Mouse (Mus musculus) heart, postnatal 25 days (tissue): ENCODE measurements around the gene 1700024P04Rik. TPM values are rescaled to one million over a fixed set of nuclear protein-coding genes. Genes with fewer than 3 reads are reported as not detected.
A peak's percentile ranks its signal among the peaks of the same experiment; 100 is the strongest.
"Not testable (repeated sequence)": the region's sequence is repeated elsewhere in the genome, so short reads cannot be mapped to it uniquely, and the experiment has no call there.

ENCODE experiments used
- DNase-seq: peaks from one replicate; pipeline ENCODE4 v3.0.0; 2022; ENCODE audit warnings: low spot score
- intact Hi-C: fragments of 180-260 bp; cut with DNase I; formaldehyde crosslinking; loops from one replicate; pipeline ENCODE4 v1.15.1; 2025
- total RNA-seq, 2 experiments: library from RNA; stranded (reverse); gene quantifications; 2 replicates each; pipeline ENCODE4 v1.2.3; 2021

1700024P04Rik gene
- not detected for total RNA-seq

DNA sequence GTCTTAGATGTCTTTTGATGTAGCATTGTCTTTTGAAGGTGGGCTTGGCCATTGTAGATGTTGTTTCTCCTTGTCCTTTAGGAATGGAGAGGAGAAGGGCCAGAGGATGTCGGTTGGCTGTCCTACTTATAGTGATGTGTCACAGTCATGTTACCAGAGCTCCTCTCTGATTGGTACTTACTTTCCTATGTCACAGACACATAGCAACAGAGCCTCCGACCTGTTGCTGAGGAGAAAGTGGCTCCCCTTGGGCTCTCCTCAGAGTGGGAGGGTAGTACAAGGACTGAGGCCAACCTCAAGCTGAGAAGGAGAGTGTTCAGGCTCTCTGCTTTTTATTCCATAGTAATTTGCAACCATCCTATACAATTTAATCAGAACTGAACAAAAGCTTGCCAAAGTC is at the start of gene 1700024P04Rik:
1700024P04Rik (minus strand) TSS at position 101 of the 400 bp plus-strand sequence.
- intact Hi-C loops = no loop called here
- DNase-seq = no peak

DNA sequence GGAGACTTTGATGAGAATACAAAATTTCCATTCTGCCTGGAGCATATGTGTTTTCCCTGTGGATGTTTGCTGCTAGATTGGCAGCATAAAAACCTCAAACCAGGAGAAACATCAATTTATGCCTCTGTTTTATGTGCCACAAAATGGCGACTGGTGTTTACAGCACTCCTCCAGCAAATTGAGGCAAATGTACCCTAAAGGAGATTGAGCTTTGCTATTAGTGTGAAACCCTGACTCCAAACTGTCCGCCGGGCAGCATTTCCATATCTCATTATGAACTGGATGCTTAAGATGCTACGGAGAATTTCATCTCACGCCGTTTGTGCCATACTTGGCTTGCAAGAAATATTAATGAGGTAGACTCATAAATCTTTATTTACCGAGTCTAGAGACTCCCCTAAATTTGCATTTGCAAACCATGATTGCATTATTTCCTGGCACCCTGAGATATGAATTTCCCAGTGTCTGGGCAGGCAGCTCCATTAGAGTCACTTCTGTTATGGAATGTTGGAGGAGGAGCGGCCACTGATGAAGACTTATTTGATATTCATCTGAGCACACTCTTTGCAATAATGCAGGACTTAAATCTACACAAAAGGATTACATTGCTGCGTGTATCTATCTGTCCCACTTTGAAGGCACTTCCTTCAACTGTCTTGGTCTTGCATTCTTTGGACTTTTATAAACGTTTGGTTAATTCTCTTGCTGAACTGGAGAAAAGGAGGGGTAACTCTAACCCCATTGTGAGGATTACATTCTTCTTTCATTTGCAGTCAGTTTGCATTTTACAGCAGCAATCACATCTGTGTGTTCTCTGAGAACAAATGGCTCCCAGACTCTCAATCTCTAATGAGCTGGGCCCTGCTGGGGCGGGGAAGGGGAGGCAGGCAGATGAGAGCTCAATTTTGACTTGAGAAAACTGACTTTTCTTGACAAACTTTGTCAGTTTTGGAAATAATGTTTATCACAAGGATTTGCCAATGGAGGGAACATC is 47.2 kb upstream of the 1700024P04Rik start:
- intact Hi-C loops = no loop called here
- DNase-seq = no peak

DNA sequence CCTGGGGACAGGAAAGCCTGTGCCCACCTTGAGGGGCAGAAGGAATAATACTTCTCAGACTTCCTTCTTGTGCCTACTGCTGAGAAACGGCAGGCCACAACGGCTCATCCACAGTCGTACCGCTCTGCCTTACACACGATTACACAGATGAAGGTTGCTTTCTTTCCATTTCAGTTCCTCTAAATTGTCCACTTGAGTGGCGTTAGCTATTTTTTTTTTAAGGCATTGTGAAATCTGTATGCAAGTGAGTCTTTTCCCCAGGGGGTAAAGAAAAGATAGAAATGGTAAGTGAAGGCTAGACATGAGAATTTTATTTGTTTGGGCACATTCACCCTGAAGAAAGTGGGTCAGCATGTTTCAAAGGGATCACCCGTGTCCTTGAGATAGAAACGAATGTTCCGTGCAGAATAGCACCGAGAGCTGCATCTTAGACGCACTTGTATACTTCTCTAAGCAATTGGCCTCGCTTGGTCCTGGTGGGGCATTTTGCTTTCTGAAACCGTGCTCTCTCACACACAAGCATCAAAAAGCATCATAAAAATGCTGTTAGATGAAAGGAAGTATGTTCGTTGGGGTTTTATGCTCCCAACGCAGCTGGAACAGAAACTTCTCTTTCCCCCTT is 46.3 kb upstream of the 1700024P04Rik start:
- intact Hi-C loops = no loop called here
- DNase-seq = no peak

DNA sequence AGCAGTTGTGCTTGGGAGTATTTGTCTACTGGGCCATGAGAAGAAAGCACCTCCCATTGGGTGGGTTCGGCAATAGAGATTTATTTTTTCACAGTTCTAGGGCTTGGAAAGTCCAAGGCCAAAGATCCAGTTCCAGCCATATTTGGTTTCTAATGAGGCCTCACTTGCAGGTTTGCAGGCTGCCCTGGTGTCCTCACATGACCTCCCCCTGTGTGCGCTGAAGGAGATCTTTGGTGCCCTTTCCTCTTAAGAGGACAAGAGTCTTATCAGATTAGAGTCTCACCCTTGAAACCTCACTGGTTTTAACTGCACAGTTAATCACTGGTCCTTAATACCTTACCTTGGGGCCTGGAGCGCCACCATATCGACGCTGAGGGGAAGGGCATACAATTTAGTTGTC is 40.9 kb upstream of the 1700024P04Rik start:
- DNase-seq = no peak
- intact Hi-C loops = no loop called here

DNA sequence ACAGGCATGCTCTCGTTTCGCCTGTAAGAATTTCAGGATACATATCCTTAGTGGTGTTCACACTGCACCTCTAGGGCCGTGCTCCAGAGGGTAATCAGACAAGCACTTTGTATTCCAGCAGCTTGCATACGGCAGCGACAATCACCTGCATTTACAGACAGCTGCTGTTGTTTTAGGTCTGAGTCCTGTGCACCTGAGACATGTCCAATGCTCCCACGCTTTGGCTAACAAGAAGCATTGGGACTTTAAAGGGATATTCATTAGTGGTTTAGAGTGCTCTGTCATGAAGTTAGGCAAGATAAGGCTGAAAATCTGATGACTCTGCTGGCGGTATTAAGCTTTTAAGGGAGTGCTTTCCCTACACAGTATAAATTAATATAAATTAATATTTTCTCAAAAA is 37.7 kb upstream of the 1700024P04Rik start:
- DNase-seq = no peak
- intact Hi-C loops = no loop called here

DNA sequence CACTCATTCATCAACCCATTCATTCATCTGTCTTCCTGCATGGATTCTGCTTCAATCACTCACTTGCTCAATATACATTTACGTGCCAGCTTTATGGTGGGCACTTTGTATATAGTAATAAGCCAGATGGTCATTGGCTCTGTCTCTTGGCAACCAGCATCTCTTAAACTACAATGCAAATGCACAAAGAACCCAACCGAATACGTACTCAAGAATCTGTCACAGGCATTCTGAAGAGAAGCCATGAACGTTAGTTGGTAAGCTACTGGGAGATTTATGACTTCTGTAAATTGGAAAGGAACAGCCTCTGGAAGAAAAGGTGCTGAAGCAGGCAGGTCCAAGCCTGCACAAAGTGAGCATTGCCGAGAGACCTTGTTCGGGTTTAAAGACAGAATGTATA is 36.8 kb upstream of the 1700024P04Rik start:
- no peak for DNase-seq
- intact Hi-C loops = no loop called here

DNA sequence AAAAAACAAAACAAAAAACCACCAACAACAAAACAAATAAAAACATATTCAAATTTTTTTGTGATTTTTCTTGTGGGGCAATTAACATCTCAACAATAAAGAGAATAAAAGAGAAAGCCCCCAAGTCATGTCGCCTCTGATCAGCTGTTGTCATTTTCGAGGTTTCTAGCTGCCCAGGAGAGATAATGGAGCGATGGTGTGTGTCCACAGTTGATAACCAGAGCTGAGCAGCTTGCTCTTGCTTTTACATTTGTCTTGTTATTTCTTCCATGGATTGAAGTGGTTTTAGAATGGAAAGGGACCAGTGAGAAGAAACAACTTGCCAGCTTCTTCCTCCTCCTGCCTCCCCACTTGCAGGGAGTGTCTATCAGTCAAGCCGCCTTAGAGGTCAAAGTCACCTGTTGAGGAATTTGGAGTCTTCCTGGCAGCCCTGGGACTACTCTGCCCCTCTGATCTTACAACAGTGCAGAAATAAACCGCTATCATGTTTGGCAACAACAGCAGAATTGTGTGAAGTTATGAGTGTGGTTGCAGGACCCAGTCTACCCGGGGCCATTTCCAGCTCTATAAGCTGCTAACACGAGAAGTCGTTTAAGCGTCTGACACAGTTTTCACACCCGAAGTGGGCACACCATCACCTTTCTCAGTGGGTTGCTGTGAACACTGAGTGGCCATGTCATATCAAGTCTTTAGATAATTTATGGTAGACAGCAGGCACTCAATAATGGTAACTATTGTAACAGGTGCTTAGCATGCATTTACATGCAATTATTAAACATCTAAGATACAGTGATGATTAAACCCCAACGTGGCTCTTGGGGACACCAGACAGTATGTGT is 35.7 kb upstream of the 1700024P04Rik start:
- no peak for DNase-seq
- intact Hi-C loops = loop anchor here (5.0 kb wide), 1 partner anchor 72 kb away; no protein-coding TSS in a partner anchor

DNA sequence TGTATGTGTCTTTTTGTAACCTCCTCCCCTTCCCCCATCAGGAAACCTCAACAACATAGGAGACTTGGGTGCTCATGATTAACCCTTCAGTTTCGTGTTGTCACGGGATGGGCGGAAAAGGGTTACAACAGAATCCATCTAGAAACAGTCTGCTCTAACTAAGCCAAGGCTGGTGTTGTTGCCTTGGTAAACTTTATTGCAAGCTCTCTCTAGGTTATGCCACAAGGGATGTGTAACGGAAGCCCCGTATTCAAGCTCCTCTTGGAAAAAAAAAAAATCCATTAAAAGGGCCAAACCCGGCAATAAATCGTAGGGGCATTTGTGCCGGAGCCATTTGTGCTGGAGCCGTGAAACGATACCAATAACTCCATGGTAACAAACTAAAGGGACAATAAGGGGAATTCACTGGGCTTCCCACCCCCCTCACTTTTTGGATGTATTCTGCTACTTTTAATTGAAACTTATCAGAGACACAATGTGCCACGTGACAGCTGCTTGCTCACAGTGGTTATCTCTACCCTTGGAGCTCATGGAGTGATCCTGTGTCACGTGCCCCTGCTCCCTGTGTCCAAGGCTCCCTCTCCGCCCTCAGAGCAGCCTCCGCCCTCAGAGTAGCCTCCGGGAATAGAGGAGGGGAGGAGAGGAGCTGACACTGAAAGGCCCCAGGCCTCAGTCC is 34.3 kb upstream of the 1700024P04Rik start:
- peak; percentile 29 for DNase-seq
- intact Hi-C loops = loop anchor here (5.0 kb wide), 1 partner anchor 74 kb away; no protein-coding TSS in a partner anchor

DNA sequence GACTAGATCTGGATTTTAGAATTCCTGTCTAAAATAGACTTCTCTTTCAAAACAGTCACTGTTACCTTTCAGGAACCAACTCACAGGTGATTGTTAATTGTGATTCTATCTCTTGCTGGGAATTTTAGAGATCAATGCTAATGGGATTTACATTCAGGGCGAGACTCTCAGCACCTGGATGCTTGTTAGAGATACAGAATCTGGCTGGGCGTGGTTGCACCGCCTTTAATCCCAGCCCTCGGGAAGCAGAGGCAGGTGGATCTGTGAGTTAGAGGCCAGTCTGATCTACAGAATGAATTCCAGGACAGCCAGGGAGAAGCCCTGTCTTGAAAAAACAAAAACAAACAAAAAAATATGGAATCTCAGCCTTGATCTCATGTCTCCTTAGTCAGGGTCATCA is 32.3 kb upstream of the 1700024P04Rik start:
- no peak for DNase-seq
- intact Hi-C loops = loop anchor here (5.0 kb wide), 1 partner anchor 76 kb away; no protein-coding TSS in a partner anchor

DNA sequence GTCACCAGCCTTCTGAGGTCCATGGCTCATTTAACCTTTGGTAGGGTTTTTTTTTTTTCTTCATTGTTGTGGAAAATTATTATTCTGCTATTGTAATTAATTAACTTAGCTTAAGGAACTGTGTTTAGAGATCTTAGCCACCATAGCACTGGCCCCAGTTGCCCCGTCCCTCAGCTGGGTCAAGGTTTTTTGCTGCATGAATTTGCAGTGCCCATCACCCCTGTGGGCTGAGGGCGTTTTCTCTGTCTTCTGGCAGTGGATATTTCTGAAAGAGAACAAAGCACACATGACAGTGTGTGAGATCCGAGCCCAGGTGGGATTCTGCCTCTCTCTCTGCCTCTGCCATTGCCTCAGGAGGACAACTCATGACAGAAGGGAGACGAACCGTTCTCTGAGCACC is 28.5 kb upstream of the 1700024P04Rik start:
- intact Hi-C loops = no loop called here

DNA sequence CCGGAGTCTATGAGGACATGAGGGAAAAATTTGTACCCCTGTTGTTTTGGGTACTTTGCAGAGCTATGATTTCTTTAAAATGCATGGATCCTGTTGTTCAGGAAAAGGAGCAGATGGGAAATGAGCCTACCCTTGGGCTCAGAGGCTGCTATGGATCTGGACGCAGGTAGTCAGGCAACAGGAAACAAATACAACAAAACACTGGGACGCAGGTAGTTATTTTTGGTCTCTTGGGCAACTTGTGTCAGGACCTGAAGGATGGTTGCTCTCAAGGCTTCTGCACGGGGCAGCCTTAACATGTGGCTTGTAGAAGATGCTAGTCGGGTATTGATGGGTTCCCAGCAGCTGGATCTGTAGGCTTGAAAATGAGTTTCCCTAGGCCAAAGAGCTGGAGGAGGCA is 23.6 kb upstream of the 1700024P04Rik start:
- intact Hi-C loops = no loop called here
- DNase-seq = no peak

More for the DNA sequence above, 28.5 kb upstream of the 1700024P04Rik start:
- no peak for DNase-seq

DNA sequence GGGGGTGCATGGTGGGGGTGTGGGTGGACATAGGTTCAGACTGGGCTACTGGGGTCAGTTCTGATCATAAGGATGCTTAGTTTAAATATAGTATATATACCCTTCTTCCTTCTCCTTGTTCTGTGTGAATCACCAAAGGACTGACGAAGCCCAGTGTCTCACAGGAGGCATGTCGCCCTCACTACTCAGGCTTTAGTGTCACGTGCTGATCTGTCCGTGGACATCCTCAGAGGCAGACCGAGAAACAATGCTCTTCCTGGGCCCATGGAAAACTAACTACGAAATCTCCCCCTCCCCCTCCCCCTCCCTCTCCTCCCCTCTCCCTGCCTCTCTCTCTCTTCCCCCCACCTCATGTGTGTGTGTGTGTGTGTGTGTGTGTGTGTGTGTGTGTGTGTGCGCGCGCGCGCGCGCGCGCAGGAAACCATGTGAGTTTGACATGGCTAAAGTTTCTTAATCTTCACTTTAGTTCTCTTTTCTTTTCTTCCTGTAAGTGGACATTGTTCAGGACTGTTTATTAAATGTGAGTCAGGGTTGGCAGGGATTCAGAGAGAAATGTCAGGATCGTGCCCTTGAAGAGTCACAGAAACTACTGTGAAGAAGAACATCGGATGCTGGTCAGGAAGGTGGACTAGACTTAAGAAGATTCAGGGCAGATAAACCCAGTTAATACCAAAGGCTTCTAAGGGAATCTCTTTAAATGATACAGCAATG is 22.2 kb upstream of the 1700024P04Rik start:
- no peak for DNase-seq
- intact Hi-C loops = no loop called here

DNA sequence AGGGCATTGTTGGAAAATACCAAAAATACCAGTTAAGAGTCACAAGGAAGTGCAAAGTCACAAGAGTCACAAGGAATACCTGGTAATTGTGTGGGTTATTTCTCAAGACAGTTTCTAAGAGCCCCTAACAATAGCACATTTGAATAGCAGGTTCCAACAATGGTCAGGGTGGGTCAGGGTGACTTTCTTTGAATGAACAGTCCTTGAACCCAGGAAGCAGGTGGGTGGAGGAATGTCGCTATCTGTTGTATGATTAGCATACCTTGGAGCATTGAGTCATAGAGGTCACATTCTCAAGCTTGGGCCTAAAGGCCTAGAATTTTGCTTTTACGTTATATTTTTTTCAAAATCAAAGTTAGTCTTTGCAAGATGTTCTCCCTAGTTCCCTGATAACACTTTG is 17.3 kb upstream of the 1700024P04Rik start:
- intact Hi-C loops = loop anchor here (5.0 kb wide), 1 partner anchor 34 kb away; no protein-coding TSS in a partner anchor
- DNase-seq = not testable (repeated sequence)

DNA sequence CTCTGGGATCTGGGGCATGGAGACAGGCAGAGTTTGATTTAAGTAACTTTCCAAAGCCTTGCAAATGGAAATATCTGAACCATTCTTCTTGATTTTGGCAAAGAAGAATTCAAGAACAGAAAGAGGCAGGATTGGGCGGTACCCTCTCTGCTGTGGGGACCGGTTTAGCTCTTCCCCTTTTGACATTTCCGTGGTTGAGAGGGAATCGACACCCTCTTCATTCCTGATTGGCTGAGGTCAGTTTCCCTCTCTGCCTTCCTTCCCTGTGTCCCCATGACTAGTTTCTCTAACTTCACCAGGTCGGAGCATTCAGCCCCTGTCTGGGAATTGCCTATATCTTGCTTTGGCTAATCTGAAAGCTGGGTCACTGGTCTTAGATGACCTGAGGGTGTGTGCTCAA is 12.7 kb upstream of the 1700024P04Rik start:
- no peak for DNase-seq
- intact Hi-C loops = no loop called here

DNA sequence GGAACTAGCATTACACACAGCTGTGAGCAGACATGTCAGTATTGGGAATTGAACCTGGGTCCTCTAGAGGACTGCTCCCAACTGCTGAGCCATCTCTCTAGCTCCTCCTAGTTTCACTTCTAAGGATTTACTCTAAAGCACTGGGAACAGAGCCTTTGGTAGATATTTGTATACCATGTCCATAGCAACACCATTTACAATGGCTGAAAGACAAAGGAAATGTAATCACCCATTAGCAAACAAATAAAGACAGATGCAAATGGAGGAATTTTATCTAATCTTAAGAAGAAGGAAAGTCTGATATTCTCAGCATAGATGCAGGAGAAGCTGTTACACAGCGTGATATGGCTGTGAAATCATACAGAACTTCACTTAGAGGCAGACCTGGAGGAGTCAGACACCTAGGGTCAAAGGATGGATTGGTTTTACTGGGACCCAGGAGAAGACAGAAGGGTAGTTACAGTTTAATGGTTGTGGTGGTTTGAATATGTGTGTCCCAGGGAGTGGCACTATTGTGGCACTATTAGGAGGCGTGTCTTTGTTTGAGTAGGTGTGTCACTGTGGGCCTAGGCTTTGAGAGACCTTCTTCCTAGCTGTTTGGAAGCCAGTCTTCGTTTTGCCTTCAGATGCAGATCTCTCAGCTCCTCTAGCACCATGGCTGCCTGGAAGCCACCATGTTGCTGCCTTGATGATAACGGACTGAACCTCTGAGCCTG is 7.1 kb downstream of the 1700024P04Rik start:
- intact Hi-C loops = no loop called here
- no peak for DNase-seq

DNA sequence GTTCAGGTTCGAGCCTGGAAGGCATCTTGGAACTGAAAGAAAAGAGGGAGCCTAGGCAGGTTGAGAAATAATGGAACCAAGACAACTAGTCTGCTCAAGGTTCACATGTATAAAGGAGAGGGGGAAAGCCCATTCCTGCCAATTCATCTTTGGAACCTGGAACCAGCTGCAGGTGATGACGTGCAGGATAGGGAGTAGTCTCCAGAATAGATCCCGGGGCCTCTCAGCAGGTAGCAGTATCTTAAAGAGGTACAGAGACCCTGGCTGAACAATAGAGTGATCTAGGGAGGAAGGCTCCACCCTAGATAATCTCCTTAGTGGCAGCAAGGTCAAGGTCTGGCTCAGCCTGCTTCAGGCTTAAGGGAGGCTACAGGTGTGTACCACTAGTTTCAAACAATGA is 8.3 kb downstream of the 1700024P04Rik start:
- intact Hi-C loops, DNase-seq: not testable (repeated sequence)

DNA sequence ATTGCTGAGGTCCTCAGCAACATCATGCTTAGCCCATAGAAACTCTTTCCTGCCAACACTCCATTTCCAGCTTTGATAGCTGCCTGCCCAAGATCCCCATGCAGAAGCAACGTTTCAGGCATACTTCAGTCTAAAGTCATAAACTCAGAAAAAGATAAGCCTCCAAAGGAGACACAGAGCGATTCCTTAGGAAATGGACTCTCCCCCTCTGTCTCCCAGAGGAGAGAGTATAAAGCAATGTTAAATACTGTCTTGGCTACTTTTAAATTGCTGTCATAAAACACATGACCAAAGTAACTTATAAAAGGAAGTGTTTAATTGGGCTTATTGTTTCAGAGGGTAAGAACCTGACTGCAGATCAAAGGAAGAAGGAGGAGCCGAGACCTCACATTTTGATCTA is 12.3 kb downstream of the 1700024P04Rik start:
- DNase-seq = no peak
- intact Hi-C loops = no loop called here

DNA sequence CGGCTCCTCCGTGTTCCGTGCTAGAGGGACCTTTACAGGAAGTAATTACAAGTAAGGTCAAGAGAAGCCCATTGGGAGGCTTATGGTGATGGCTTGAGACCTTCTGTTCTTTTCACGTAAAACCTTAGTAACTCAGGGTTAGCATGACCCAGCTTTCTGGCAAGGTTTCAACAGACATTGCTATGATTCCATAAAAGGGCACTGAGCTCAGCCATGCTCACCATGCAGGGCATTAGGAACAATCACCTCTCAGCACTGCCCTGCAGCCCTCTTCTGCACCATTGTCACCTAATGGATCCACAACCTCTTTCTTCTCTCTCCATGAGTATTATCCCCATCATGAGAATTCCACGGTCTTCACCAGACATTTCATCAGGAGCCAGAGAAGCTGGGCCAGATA is 12.7 kb downstream of the 1700024P04Rik start:
- intact Hi-C loops = no loop called here
- no peak for DNase-seq
